12 mouse cellular contexts compared by ENCODE assay signal in the genomic region with DNA sequence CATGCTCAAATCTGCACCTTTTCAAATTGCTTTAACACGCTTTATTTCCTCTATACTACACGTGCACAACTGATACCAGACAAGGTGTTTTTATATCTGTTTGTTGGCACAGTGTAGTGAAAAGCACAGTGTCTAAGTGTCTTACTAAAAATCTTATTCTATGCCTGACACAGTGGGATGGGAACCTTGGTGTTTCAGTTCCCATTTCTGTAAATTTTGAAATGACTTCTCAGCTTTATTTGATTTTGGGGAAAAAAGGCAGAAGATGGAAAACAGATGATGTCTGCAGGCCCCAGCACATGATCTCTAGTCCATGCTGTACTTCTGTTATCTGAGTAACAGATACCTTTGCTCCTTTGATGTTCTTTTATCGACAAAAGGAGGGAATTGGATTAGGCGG.
"Had no signal": no experiment of that assay in that cellular context is flagged by ENCODE, and none has a peak within 500 bp of the region (broad histone marks: within the 10 kb centered on the region; RNA-seq: fewer than 3 reads in every experiment).

No protein-coding gene starts in this region.

- DNase-seq: kidney, adult 11 months; kidney, postnatal 25 days; liver; liver, postnatal 0 days; lung, embryonic 14.5 days; right cerebral cortex, adult 18-20 months; right cerebral cortex, postnatal 14 days; right cerebral cortex, postnatal 4 days; thymus, postnatal 25 days had no signal

- ATAC-seq: intestine, embryonic 15.5 days; liver, postnatal 0 days; lung, postnatal 0 days; midbrain, embryonic 15.5 days had no signal
